Mouse (Mus musculus) ES-E14 (cell line): ENCODE measurements around the gene Agpat1.

Experiments
- CHD2 ChIP-seq: IDR thresholded peaks from 2 replicates; pipeline ENCODE4 v1.6.1; 2014; ENCODE audit warnings: mild to moderate bottlenecking, low read depth, low read length, inconsistent platforms
- ZC3H11A ChIP-seq: IDR thresholded peaks from 2 replicates; pipeline ENCODE4 v1.6.1; 2012; ENCODE audit warnings: low read depth, mild to moderate bottlenecking, inconsistent platforms, low read length, borderline replicate concordance
- ZNF384 ChIP-seq: IDR thresholded peaks from 2 replicates; pipeline ENCODE4 v1.6.1; 2012; ENCODE audit warnings: low read depth, low read length, inconsistent platforms

GRCm38 (mm10) chr17:34606186-34607039 lies 2.4 kb downstream of the Agpat1 start:
- TF ChIP-seq ZNF384 (no peak), CHD2 (no peak), ZC3H11A (no peak)
